Mouse (Mus musculus) forebrain, embryonic 12.5 days (tissue): Measurements from ENCODE around the gene Rbm6. TPM values are rescaled to one million over a fixed set of nuclear protein-coding genes. Genes with fewer than 3 reads are reported as not detected.

Source experiments
- ATAC-seq: fragments of 200-750 bp; cut with Nextera tagmentation; 2 replicates; pipeline ENCODE4 v1.8.0; 2017; ENCODE audit warnings: moderate TSS enrichment; ENCODE audit not compliant: low FRiP score
- H3K27ac ChIP-seq: fragments of 300-500 bp; sonication (generic); 2 replicates; pipeline ENCODE4 v1.5.1; 2016; ENCODE audit warnings: mild to moderate bottlenecking
- H3K27me3 ChIP-seq: fragments of 300-500 bp; sonication (generic); 2 replicates; pipeline ENCODE4 v1.6.1; 2016; ENCODE audit warnings: mild to moderate bottlenecking
- H3K36me3 ChIP-seq: fragments of 300-500 bp; sonication (generic); replicated peaks from 2 replicates; pipeline ENCODE4 v1.6.1; 2016; ENCODE audit warnings: mild to moderate bottlenecking
- H3K4me1 ChIP-seq: fragments of 300-500 bp; sonication (generic); 2 replicates; pipeline ENCODE4 v1.6.1; 2016
- H3K4me2 ChIP-seq: fragments of 300-500 bp; sonication (generic); 2 replicates; pipeline ENCODE4 v1.6.1; 2016; ENCODE audit warnings: mild to moderate bottlenecking, moderate library complexity
- H3K4me3 ChIP-seq: fragments of 300-500 bp; sonication (generic); replicated peaks from 2 replicates; pipeline ENCODE4 v1.5.1; 2016; ENCODE audit warnings: mild to moderate bottlenecking
- H3K9ac ChIP-seq: fragments of 300-500 bp; sonication (generic); 2 replicates; pipeline ENCODE4 v1.6.1; 2016; ENCODE audit warnings: mild to moderate bottlenecking
- H3K9me3 ChIP-seq: fragments of 300-500 bp; sonication (generic); 2 replicates; pipeline ENCODE4 v1.6.1; 2016
- WGBS: fragments of 180-500 bp; shearing (Covaris S2); methylation state at CpG from one replicate; pipeline ENCODE4 v1.1.7; 2016; 5-methylcytosine and 5-hydroxymethylcytosine counted together
- polyA plus RNA-seq: library from polyadenylated mRNA; unstranded; fragments of >200 nt; fragmentation: Nextera tagmentation; extraction: Ambion mirVana; gene quantifications from 2 replicates; pipeline ENCODE4 v1.2.1, GENCODE M21; 2016

The Rbm6 gene
- polyA plus RNA-seq, 1 experiment from 2014 or later = 136 TPM

- no peaks in the 10 kb centered on the region for H3K9me3 ChIP-seq
- no peak for ATAC-seq
- H3K36me3 ChIP-seq = peaks cover 63% of the 10 kb centered on the region
- no peak overlapping the region for H3K4me3 ChIP-seq
- no peak overlapping the region for H3K9ac ChIP-seq
- WGBS = 82% methylated on average over 2 of the region's 2 CpGs
- no peaks in the 10 kb centered on the region for H3K27me3 ChIP-seq
- no peak overlapping the region for H3K27ac ChIP-seq
- no peak overlapping the region for H3K4me2 ChIP-seq
- H3K4me1 ChIP-seq = peaks cover 20% of the 10 kb centered on the region
These were observed 101.3 kb downstream of the Rbm6 start for GRCm38 (mm10) chr9:107771782-107772181.

- Histone ChIP-seq H3K9me3 (no peaks in the 10 kb centered on the region), H3K27ac (peak within 1 kb of the TSS; percentile 92), H3K9ac (peak within 1 kb of the TSS; percentile 99), H3K27me3 (no peaks in the 10 kb centered on the region), H3K4me3 (peak within 1 kb of the TSS; percentile 98), H3K4me1 (peaks cover 20% of the 10 kb centered on the region), H3K36me3 (peaks cover 63% of the 10 kb centered on the region), H3K4me2 (peak within 1 kb of the TSS; percentile 66)
- ATAC-seq = peak; percentile 100
- WGBS = under 1% methylated on average over 60 of the region's 60 CpGs
These were observed 102.4 kb downstream of the Rbm6 start, which contains the start of gene Rbm5 for GRCm38 (mm10) chr9:107770374-107771290. Rbm5 (minus strand) TSS chr9:107770996.

GRCm38 (mm10) chr9:107770037-107770373, 103.0 kb downstream of the Rbm6 start:
- no peak for ATAC-seq
- under 1% methylated on average over 9 of the region's 9 CpGs for WGBS
- Histone ChIP-seq H3K27me3 (no peaks in the 10 kb centered on the region), H3K9ac (peak overlapping the region; percentile 99), H3K36me3 (peaks cover 64% of the 10 kb centered on the region), H3K4me2 (peak overlapping the region; percentile 66), H3K9me3 (no peaks in the 10 kb centered on the region), H3K4me3 (peak overlapping the region; percentile 98), H3K27ac (peak overlapping the region; percentile 92), H3K4me1 (peaks cover 20% of the 10 kb centered on the region)

- no peak for ATAC-seq
These were observed 103.5 kb downstream of the Rbm6 start for GRCm38 (mm10) chr9:107769445-107770000.

GRCm38 (mm10) chr9:107768851-107769250, 104.2 kb downstream of the Rbm6 start:
- H3K27me3 ChIP-seq = no peaks in the 10 kb centered on the region
- peak overlapping the region; percentile 98 for H3K4me3 ChIP-seq
- peak overlapping the region; percentile 99; the same call in 1 of the 2 replicates for H3K9ac ChIP-seq
- peaks cover 64% of the 10 kb centered on the region for H3K36me3 ChIP-seq
- no peaks in the 10 kb centered on the region for H3K9me3 ChIP-seq
- WGBS = 90% methylated on average over 5 of the region's 5 CpGs
- peaks cover 20% of the 10 kb centered on the region for H3K4me1 ChIP-seq
- no peak for ATAC-seq
- H3K4me2 ChIP-seq = peak overlapping the region; percentile 66
- H3K27ac ChIP-seq = no peak overlapping the region

More at GRCm38 (mm10) chr9:107769445-107770000, 103.5 kb downstream of the Rbm6 start:
- Histone ChIP-seq H3K9ac (peak overlapping the region; percentile 99), H3K4me1 (peaks cover 20% of the 10 kb centered on the region), H3K4me3 (peak overlapping the region; percentile 98), H3K36me3 (peaks cover 64% of the 10 kb centered on the region), H3K9me3 (no peaks in the 10 kb centered on the region), H3K27ac (no peak overlapping the region), H3K27me3 (no peaks in the 10 kb centered on the region), H3K4me2 (peak overlapping the region; percentile 66)
- WGBS = 16% methylated on average over 4 of the region's 4 CpGs

GRCm38 (mm10) chr9:107759593-107759992, 113.4 kb downstream of the Rbm6 start:
- H3K9ac ChIP-seq = no peak overlapping the region
- no peaks in the 10 kb centered on the region for H3K9me3 ChIP-seq
- H3K4me3 ChIP-seq = no peak overlapping the region
- peaks cover 92% of the 10 kb centered on the region for H3K36me3 ChIP-seq
- H3K27ac ChIP-seq = no peak overlapping the region
- H3K27me3 ChIP-seq = no peaks in the 10 kb centered on the region
- 94% methylated on average over 6 of the region's 6 CpGs for WGBS
- H3K4me1 ChIP-seq = no peaks in the 10 kb centered on the region
- no peak for ATAC-seq
- no peak overlapping the region for H3K4me2 ChIP-seq

GRCm38 (mm10) chr9:107750378-107750777, 122.7 kb downstream of the Rbm6 start:
- no peak overlapping the region for H3K27ac ChIP-seq
- H3K4me3 ChIP-seq = no peak overlapping the region
- no peaks in the 10 kb centered on the region for H3K4me1 ChIP-seq
- no peaks in the 10 kb centered on the region for H3K9me3 ChIP-seq
- no peak overlapping the region for H3K4me2 ChIP-seq
- 98% methylated on average over 5 of the region's 5 CpGs for WGBS
- H3K36me3 ChIP-seq = peaks cover 95% of the 10 kb centered on the region
- H3K9ac ChIP-seq = no peak overlapping the region
- H3K27me3 ChIP-seq = no peaks in the 10 kb centered on the region
- ATAC-seq = no peak

- no peak for ATAC-seq
- Histone ChIP-seq H3K27me3 (no peaks in the 10 kb centered on the region), H3K27ac (no peak overlapping the region), H3K4me3 (no peak overlapping the region), H3K36me3 (peaks cover 97% of the 10 kb centered on the region), H3K4me1 (no peaks in the 10 kb centered on the region), H3K9ac (no peak overlapping the region), H3K9me3 (no peaks in the 10 kb centered on the region), H3K4me2 (no peak overlapping the region)
- 92% methylated on average over 3 of the region's 3 CpGs for WGBS
These were observed 125.0 kb downstream of the Rbm6 start for GRCm38 (mm10) chr9:107748063-107748462.

- H3K9me3 ChIP-seq = no peaks in the 10 kb centered on the region
- H3K27me3 ChIP-seq = no peaks in the 10 kb centered on the region
- peaks cover 98% of the 10 kb centered on the region for H3K36me3 ChIP-seq
- no peak for ATAC-seq
- H3K4me1 ChIP-seq = no peaks in the 10 kb centered on the region
- no peak overlapping the region for H3K4me2 ChIP-seq
- no peak overlapping the region for H3K27ac ChIP-seq
- H3K4me3 ChIP-seq = no peak overlapping the region
- 94% methylated on average over 1 of the region's 1 CpGs for WGBS
- no peak overlapping the region for H3K9ac ChIP-seq
These were observed 125.7 kb downstream of the Rbm6 start for GRCm38 (mm10) chr9:107747310-107747709.

- 93% methylated on average over 3 of the region's 3 CpGs for WGBS
- Histone ChIP-seq H3K4me2 (no peak overlapping the region), H3K27me3 (no peaks in the 10 kb centered on the region), H3K9ac (no peak overlapping the region), H3K4me1 (no peaks in the 10 kb centered on the region), H3K36me3 (peaks cover 98% of the 10 kb centered on the region), H3K9me3 (no peaks in the 10 kb centered on the region), H3K27ac (no peak overlapping the region), H3K4me3 (no peak overlapping the region)
- no peak for ATAC-seq
These were observed 126.4 kb downstream of the Rbm6 start for GRCm38 (mm10) chr9:107746679-107747078.

- Histone ChIP-seq H3K36me3 (peaks cover 98% of the 10 kb centered on the region), H3K4me2 (no peak overlapping the region), H3K27me3 (no peaks in the 10 kb centered on the region), H3K9ac (no peak overlapping the region), H3K4me3 (no peak overlapping the region), H3K27ac (no peak overlapping the region), H3K4me1 (no peaks in the 10 kb centered on the region), H3K9me3 (no peaks in the 10 kb centered on the region)
- ATAC-seq = no peak
- WGBS = 89% methylated on average over 6 of the region's 6 CpGs
These were observed 129.0 kb downstream of the Rbm6 start for GRCm38 (mm10) chr9:107744061-107744460.

GRCm38 (mm10) chr9:107738841-107739202, 134.2 kb downstream of the Rbm6 start:
- ATAC-seq = 0 out of 2 replicates have a peak, but pooled peaks have one; percentile 19
- Histone ChIP-seq H3K4me3 (no peak overlapping the region), H3K27ac (peak overlapping the region; percentile 74; the same call in 1 of the 2 replicates), H3K36me3 (peaks cover 57% of the 10 kb centered on the region), H3K4me2 (no peak overlapping the region), H3K27me3 (peaks cover 16% of the 10 kb centered on the region; the same call in 1 of the 2 replicates), H3K9me3 (no peaks in the 10 kb centered on the region), H3K4me1 (peaks cover 43% of the 10 kb centered on the region), H3K9ac (no peak overlapping the region)
- WGBS = 56% methylated on average over 4 of the region's 4 CpGs
